Mouse (Mus musculus) right cerebral cortex, postnatal 14 days (tissue): ENCODE results near the gene Mettl27.

Experiments used
- DNase-seq: peaks from one replicate; pipeline ENCODE4 v3.0.0; 2022

Gene Mettl27

GRCm38 (mm10) chr5:134989741-134990140 is 57.6 kb downstream of the Mettl27 start:
- DNase-seq = no peak
